Mouse (Mus musculus): ENCODE data around the gene Myh2.

Gene Myh2

DNA sequence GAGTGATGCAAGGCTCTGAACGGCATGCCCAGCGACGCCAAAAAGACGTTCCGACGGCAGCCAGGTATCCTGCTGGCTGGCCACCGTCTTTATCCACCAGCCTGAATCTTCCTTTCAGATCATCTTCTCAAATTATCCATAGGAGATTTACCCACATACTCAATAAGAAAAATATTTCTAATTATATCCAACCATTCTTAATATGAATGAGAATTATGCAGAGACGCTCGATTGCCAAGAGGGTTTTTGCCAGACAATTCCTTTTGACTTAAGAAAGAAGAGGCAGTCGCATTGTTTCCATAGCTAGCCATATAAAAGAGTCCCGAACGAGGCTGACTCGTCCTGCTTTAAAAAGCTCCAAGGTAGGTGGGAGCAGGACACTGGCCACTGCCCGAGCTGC is at the start of gene Myh2:
TSS of gene Myh2 (plus strand) at position 301 of the 400 bp plus-strand sequence.
- DNase-seq (ENCODE audit: low spot score), result no peak

DNA sequence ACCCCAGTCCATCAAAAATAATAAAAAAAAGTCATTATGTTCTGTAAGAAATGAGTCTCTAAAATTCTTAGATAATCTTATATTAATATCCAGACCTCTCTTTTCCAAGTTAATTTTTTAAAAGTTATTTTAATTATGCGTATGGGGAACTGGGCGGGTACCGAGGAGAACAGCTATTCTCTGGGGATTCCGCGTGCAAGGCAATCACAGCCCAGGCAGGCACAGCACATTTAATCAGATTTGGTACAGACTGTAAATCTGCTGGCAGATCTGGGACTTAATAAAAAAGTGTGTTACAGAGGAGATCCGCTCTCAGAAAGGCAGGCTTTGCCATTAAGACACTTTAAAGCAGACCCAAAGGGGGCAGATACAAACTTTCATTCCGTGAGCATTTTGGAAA is 45.9 kb upstream of the Myh2 start:
- DNase-seq (ENCODE audit: low spot score), result no peak

DNA sequence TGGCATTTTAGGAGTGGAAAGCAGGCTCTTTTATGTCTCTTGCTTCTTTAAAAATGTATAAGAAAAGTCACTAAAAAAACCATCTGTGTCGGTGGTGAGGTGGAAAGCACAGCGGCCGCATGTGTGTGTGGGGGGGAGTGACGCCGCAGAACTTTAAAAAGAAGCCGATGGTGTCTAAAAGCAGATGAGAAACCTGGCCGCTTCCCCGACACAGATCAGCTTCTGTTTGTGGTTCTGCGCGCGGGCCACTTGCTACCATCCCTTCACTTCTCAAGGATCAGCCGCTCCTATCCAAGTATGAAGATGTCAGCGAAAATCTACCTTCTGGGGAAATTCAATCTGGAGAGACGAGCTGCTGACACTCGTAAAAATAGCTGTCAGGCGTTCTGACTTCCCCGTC is 45.5 kb upstream of the Myh2 start:
- DNase-seq (ENCODE audit: low spot score), result no peak

DNA sequence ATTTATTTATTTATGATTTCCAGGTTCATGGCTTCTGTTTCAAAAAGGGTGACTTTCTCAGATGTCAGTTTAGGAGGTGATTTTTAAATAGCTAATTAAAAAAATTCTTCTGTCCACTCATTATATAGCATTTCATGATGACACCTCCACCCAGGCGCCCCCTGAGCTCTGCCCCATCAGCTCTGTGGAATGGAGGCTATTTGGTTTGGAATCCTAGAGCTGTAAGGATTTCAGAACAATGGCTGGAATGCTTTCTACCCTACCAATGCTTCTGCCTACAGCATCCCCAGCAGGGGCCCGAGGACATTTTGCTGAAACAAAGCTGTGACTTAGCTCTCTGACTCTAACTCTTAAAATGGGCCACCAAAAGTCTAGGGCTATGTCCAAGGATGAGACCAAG is 37.3 kb upstream of the Myh2 start:
- DNase-seq (ENCODE audit: low spot score), result no peak

DNA sequence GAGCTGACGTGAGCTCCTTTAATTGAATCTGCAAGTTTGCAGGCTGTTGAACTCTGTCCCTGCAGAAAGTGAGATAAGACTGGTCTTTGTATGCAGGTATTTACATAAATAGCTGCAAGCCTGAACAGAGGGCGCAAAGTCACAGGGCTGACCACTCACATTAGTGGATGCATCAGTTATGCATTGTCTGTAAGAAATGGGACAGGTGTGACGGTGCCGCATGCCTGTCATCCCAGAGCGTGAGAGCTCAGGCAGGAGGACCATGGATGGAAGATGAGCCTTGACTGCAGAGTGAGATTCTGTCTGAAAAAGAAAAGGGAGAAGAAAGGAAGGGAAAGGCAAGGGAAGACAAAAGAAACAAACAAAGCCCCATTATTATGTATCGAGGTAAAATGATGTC is 36.2 kb upstream of the Myh2 start:
- DNase-seq (ENCODE audit: low spot score), result no peak

DNA sequence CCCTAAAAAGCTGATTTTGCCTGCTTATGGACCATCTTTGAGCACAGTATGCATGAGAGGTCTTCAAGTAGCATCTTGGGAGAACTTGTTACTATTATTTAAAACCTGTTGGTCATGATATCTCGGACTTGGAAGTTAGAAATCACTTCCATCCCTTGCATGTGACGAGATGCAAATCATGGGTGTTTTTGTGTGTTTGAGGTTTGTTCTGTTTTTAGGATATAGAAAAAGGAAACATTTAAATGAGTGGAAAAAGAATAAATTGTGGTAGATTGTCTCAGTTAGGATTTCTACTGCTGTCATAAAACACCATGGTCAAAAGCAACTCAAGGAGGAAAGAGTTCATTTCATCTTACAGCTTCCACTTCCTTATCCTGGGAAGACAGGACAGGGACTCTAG is 35.3 kb upstream of the Myh2 start:
- DNase-seq (ENCODE audit: low spot score), result no peak

DNA sequence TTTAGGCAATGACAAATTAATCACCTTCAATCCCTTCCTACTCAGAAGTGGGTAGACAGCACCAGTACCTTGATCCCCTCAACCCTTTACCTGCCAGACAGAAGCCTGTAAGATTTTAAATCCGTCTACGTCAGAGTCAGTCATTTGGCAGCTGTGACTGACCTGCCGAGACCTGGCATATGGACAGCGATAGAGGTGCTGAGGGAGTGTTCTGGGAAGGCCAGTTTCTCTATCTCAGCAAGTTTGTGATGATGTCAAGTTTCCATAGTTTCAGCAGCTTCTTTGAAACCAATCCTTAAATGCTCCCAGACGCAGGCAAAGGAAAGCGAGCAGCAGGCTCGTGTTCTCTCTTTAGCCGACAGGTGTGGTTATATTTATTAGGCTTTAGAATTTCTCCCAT is 31.3 kb upstream of the Myh2 start:
- DNase-seq (ENCODE audit: low spot score), result no peak

DNA sequence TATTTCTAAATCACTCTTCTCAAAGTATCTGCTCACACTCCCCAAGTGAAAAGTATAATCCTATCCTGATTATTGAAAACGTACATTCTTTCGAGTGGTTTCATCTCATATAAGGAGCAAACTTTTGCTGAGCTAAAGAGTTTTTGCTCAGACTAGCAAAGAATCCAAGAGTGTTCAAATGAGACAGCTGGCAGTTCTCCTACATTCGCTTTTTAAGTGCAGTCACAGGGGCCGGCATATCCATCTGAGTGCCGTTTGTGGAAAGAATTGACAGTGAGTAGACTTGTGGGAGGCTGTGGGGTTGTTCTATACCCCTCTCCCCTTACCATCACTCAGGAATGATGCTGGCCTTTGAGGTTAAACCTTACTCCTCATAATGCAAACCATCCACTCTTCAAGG is 30.7 kb upstream of the Myh2 start:
- no peak for DNase-seq (ENCODE audit: low spot score)

DNA sequence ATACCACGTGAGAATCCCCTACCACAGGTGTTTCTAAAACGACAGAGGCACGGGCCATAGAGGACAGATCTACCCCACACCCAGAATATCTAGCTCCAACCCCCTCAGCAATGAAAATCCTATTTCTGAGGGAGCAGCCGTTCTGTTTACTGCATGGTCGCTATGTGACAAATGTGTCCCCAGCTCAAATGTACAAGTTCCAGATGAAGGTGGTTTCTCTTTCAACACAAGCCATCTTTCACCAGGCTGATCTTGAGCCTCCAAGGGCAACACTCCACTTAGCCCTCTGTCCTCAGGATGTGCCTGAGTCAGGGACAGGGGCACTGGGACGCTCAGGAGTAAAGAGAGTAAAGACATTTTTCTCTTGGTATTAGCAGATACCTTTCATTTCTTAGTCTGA is 29.8 kb upstream of the Myh2 start:
- no peak for DNase-seq (ENCODE audit: low spot score)

DNA sequence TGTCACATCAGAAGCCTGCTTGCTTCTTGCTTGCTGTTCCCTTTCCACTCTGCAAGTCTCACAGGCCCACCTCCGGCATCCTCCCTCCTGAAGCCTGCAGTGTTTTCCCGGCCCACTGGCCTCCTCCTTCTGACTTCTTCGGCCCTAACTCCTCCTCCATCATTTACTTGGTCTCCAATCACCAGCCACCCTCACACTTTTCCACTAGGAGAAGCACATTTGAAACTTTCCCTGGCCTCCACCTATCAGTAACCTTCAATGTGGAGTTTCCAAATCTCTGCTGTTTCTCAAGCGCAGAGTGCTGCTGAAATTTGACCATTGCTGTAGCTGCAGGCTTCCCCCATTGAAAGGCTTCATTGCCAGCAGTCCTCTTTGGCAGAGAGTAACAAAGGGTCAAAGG is 28.8 kb upstream of the Myh2 start:
- no peak for DNase-seq (ENCODE audit: low spot score)

DNA sequence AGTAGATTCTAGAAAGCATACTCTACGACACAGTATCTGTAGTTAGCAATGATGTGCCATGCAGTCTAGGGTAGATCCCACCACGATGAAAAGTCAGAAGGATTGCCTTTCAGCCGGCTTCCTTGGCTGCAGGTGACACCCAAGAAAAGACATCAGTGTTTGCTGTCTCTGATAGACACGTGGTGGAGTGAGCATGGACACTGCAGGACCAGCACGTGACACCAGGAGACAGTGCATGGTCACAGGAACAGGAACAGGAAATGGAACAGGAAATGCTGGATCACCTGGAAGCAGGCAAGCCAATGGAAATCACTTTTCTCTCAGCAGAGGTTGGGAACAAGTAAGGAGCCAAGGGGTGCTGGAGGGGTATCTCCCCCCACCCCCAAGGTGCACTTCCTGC is 27.8 kb upstream of the Myh2 start:
- DNase-seq (ENCODE audit: low spot score), result no peak

DNA sequence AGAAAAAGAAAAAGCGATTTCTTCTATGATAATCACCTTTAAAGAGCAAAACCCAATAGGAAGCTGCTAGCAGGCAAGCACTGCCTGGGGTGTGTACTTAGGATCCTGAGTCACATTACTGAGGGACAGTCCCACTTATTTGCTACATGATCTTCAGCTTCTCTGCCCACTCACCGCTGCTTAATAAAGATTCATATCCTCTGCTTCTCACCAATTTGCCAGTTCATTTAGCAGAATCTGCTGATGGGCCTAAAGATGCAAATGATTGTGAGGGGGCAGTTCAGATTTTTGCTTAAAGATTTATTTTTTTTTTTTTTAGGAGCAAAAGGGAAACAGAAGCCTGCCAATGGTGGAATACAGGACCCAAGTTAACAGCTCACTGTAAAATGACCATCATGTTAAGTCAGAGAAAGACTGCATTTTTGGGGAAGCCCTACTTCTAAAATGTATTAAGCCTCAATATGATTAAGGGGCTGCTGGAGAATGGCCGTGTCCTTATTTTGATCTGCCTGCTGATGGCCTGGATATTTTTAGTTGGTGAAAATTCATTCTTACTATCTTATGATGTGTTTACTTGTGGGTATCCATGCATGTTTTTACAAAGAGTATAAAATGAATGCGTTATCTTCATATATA is 26.8 kb upstream of the Myh2 start:
- no peak for DNase-seq (ENCODE audit: low spot score)

DNA sequence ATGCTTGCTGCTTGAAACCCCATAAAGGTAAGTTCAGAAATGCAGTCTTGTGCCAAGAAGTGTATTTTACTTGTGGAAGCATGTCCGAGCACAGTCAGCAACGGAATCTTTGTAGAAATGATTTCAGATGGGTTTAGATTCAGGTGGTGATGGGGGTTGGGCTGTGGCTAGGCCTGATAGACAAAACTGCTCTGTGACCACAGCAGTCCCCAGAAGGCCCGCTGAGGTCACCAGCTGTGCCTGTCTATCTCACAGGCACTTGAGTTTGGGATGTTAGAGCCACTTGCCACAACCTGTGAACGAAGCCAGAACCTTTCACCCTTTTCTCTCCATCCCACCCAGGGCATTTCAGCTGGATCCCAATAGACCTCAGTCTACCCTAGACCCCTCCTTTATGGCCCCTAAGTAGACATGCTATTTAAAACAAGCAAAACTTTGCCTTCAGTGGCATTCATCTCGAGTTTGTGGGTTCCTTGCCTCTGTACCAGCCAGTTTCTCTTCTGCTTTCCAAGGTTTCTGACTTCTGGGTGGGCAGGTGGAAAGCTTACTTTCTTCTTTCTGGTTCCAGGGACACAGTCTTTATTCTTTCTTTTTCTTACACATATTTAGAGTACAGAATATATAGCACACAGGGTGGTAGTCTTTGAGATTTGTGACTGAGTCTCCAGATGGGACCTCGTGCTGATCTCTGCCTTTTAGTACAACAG is 26.1 kb upstream of the Myh2 start:
- DNase-seq (ENCODE audit: low spot score), result no peak

DNA sequence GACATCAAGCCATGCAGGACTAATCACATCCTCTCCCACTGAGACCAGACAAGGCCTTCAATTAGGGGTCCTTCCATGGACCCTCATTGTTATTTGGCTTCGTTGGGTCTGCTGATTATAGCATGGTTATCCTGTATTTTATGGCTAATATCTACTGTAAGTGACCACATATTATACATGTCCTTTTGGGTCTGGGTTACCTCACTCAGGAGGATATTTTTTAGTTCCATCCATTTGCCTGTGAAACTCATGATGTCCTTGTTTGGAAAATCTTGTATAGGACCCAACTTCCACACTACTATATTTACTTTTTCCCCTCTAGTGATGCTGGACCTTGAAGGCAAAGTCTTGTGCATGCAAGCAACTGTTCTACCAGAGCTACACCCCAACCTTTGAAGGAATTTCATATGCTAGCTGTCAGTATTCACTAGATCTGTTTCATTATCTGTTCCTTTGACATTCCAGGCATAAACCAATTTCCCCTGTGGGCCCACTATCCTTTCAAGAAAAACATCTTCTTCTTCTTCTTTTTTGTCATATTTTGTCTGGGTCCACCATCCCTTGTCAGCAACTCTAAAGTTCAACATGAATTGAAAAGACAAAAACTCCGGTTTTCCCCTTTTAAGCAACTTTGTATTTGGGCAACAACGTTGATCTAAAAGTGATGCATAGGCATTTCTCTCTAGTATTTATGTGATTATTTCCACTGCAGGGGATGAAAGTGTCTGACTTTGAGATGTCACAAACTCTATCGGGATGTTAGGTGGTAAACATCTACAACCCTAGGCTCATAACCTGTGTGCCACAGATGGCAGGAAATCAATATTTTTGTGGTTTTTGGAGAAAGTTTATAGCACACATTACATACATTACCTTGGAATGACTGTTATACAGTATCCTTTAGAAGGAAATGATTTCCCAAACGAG is 25.1 kb upstream of the Myh2 start:
- DNase-seq (ENCODE audit: low spot score), result no peak

DNA sequence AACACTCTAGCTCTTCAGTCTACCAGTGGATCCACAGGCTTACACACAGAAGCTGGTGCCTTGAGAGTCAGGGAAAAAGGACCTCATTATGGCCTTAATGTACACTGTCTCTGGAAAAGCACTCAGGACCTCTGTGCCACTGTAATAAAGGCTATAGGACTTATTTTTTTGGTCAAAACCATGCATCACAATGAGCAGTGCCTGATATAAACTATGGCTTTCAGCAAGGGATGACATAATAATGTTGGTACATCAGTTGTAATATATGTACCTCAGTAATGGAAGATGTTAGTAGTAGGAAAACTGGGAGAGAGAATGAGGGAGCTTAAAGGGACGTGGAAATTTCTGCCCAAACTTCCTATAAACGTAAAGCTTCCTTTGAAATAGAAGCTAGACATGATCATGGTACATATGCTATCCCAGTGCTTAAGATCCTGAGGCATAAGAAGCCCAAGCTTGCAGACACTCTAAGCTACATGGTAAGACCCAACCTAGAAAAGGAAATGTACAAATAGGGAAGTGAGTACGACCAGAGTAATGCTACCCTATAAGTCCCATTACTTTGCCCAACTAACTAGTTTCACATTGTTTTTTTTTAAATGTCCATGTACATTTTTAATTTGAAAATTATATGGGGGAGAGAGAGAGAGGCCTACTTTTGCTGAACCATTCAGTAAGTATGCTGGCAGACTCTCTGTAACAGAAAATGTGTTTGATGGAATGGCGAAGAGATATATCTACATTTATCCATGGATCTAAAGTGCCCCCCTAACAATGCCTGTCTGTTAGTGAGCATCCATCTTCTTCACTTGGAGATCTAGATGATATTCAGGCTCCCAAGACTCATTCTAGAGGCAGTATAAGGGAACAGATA is 24.2 kb upstream of the Myh2 start:
- no peak for DNase-seq (ENCODE audit: low spot score)

DNA sequence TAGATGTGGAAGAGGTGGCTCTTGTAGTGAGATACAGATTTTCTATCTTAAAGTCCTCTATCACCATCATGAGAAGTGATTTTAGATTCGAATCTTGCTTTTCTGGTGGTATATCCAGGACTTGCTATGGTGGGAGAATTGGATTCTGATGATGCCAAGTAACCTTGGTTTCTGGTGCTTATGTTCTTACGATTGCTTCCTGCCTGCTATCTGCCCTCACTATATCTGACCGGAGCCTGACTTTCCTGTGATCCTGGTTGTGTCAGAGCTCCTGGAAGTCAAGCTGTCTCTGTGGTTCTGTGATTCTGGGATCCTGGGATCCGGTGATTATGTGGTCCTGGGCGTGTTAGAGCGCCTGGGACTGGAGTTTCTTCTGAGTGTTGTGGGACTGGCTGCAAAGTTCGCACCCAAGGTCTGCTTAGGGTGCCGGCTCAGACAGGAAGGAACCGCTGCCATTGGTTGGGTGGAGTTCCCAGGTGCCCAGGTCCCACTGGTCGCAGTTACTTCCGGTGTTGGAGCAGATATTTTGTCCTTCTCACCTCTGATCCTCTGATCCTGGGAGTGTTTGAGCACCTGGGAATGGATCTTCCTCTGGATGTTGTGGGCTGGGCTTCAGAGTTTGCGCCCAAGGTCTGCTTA is 23.4 kb upstream of the Myh2 start:
- no peak for DNase-seq (ENCODE audit: low spot score)

DNA sequence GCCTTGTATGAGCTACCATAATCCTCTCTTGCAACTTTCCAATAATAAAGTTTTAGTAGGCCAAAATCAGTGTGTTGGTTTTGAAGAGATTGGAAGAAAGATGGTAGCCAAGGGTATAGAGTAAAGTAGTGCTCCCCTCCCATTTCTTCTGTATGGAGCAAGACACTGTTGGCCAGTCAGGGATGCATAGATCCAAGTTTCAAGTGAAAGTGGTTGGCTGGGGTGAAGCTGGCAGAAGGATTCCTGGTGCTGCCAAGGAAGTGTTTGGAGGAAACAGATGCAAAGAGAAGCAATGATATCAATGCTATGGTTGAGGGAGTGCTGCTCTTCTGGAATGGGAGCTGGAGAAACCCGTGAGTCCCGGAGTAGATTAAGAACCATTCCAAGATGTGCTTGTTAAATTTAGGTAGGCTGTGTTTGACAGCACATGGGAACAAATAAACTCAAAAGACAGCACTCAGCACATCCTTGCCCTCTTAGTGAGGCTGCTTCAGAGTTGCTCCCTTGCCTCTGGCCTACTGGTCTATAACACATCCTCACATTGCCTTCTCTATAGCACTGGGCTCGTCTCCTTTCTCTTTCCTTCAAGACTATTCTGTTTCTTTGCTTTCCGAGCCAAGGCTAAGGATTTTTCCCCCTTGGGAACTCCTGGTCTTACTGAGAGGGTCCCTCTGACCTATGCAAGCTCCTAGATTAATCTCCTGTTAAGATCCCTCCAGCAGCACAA is 22.4 kb upstream of the Myh2 start:
- DNase-seq (ENCODE audit: low spot score), result no peak

DNA sequence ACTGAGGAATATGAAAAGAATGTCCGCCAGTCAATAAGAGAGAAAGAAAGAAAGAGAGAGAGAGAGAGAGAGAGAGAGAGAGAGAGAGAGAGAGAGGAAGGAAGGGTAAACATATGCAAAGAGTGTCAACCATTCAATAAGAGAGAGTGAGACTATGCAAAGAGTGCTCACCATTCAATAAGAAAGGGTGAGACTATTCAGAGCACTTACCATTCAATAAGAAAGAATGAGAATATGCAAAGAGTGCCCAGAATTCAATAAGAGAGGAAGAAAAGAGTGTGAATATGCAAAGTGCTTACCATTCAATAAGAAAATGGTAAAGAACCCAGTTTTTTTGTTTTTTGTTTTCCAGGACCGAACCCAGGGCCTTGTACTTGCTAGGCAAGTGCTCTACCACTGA is 20.6 kb upstream of the Myh2 start:
- no peak for DNase-seq (ENCODE audit: low spot score)

DNA sequence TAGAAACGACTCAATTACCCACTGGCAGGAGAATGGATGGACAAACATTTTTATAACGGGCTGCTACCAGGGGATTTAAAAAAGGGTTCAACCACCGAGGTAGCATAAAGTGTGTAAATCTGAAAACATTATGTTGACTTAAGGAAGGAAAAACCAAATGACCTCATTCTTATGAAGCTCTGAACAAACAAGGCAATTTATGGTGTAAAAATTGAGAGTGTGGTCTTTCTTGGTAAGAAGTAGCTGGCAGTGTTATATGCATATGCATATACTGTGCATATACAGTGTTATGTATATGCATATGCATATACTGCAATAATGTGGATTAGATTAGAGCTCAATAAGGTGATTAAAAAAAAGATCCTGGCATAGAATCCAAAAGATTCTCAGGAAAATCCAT is 19.7 kb upstream of the Myh2 start:
- DNase-seq (ENCODE audit: low spot score), result no peak

DNA sequence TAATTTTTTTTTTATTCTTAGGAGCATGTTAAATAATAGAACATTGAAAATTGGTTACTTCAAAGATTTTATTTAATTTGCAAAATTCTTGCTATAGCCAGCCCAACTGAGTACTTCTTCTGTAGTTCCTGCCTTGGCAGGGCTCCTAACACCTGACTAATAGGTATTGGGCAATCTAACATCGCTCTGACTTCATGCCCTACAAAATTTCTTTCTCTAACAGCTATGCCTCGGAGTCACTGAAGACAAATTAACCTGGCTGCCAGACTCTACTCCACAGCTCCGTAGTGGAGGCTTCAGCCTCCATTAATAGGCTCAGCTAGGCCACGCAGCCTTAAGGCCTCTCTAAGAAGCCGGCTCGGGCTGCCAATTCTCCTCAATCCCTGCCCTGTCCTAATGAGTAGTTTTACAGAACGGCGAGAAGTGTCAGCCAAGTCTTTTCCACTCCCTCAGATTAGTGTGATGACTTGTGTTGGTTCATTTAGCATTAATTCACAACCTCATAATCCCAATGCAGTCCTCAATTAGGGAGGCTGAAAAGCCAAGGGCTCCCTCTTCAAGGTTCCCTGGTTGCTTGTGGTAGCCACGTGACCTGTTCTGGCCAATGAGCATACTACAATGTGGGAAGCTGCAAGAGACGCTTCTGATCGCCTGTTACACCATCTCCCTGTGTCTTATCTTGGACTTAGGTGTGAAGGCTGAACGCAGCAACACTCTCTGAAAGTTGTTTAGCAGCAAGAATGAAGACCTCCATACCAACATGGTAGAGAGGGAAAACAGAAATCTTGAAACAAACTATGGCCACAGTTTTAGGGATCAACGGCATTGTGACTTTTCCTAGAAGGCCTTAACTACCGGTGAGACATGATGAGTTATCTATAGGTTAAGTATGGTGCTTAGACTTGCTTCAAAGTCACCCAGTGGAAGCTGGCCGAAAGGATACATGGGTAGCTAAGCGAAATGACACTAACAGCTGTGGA is 18.9 kb upstream of the Myh2 start:
- no peak for DNase-seq (ENCODE audit: low spot score)
